Mouse (Mus musculus): ENCODE measurements at regions not wholly inside any gene's neighbourhood (a gene's known extent, or its start where the extent isn't known, plus 50 kb on each side); places are given as distances from the start of the nearest gene placed in this dataset.
"Not testable (repeated sequence)": the region's sequence is repeated elsewhere in the genome, so short reads cannot be mapped to it uniquely, and the experiment has no call there.

- no peak for DNase-seq (ENCODE audit: low spot score)
These were observed 189.5 kb upstream of the Tmem45b start for GRCm38 (mm10) chr9:31653788-31654187.

DNA sequence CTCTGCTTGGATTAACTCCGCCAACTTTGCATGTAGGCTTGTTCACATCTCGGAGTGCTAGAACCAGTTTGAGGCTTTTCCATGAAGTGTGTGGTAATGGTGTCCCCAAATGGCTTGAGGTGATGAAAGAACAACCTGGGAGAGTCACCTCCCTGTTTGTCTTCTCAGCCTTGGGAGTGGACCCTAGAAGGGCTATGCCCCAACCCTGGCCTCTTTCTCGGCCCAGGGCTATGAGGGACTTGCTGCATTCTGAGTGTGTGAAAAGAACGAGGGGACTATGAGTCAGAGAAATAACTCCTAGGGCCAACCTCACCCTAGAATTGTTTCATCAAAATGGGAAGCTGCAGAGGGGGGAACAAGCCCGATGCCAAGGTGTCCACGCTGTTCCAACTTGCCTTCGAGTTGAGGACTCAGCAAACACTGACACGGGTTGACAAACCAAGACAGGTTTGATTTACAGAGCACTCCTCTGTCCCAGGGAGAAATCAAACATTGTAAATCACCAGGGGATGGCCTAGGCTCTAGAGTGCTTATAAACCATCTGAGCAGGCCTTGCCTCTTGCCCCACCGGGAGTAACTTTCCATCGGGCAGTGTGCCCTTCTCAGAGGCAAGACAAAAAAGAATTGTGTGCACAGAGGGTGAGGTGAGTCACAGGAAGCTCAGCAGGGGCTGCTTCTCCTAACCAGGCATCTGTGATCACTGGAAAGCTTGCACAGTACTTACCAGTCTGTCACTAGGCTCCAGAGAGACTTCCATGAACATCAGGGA lies 186.3 kb upstream of the Tmem45b start:
- no peak for DNase-seq (ENCODE audit: low spot score)

DNA sequence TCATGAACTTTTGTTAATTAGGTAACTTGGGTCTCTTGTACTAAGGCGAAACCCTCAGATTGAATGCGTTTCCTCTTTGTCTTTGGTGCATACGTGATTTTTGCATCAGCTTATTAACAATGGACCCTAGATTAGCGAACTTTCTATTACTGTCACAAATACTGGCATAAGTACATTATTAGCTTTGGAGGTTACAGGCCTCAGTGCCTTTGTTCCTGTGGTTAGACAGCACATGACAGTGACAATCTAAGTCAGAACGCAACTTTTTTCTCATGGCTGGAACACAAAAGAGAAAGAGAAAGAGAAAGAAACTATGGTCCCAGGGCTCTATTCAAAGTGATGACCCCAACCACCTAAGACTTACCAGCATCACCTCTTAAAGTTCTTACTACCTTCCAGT lies 184.8 kb upstream of the Tmem45b start:
- no peak for DNase-seq (ENCODE audit: low spot score)

GRCm38 (mm10) chr9:31648551-31648950 lies 184.3 kb upstream of the Tmem45b start:
- DNase-seq (ENCODE audit: low spot score) = no peak

DNA sequence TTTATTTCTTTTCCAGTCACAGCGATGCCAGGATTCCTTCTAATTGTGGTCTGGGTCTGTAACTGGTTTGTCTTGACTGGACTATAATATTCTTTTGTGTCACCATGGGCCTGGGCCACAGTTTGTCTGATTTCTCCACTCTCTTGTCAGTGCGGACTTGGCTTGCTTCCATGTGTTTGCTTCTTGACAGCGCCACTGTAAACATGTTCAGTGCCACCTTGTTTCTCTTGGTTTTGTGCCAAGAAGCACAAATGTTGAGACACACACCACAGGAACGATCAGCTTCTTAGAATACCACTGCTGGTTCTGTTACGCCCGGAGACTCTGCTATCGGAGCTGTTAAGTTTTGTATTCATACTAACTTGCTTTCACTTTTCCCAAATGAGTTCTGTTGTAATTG lies 180.9 kb upstream of the Tmem45b start:
- no peak for DNase-seq (ENCODE audit: low spot score)

GRCm38 (mm10) chr9:31644106-31644505 lies 179.8 kb upstream of the Tmem45b start:
- DNase-seq (ENCODE audit: low spot score) = no peak

GRCm38 (mm10) chr9:31642169-31642568 lies 177.9 kb upstream of the Tmem45b start:
- DNase-seq (ENCODE audit: low spot score) = no peak

DNA sequence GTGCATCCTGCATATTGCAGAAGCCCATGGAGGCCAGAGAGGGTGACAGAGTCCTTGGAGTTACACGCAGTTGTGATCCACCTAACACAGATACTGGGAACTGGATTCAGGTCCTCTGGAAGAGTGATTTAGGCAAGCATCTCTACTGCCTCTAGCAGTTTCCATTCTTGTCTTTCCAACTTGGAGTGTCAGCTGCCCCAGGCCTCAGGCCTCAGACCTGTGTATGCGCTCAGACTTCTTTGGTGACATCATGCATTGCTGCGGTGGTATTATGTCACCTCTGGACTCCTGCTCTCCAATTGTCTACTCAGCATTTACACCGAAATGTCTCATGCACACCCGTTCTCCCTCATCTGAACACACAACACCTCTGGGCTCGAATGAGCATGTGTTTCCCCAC lies 164.0 kb upstream of the Tmem45b start:
- DNase-seq (ENCODE audit: low spot score) = no peak

GRCm38 (mm10) chr9:31621553-31621952 lies 157.3 kb upstream of the Tmem45b start:
- DNase-seq (ENCODE audit: low spot score) = not testable (repeated sequence)

GRCm38 (mm10) chr9:31619344-31619743 lies 155.1 kb upstream of the Tmem45b start:
- DNase-seq (ENCODE audit: low spot score) = no peak

DNA sequence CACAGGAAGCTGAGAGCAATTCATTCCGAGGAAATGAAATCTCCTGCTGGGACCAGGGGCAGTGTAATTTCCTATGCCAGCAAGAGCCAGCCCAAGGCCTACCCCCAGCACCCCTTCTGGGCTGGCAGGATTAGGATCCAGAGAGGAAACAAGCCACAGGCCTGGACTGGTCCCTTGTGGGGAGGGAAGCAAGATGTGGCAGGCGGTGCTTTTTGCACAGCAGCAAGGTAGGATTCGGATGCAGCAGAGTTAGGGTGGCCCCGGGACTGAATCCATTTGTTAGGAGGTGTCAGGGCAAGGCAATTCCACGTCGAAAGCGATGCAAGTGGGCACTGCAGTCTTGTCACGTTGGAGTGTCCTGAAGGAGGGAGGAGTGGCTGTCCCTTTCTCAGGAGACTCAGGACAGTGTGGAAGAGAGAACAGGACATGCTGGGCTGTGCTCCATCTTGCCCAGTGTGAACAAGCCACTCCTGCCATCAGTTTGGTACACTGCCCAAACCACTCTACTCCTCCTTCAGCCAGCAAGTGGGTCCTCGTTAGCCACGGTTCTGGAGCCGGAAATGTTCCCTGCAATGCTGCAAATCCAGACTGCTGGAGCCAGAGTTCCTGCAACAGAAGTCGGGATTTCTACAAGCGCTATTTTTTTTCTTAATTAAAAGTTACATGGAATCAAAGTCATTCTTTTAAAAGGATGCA lies 150.1 kb upstream of the Tmem45b start:
- no peak for DNase-seq (ENCODE audit: low spot score)

- DNase-seq (ENCODE audit: low spot score) = no peak
These were observed 146.9 kb upstream of the Tmem45b start for GRCm38 (mm10) chr9:31611036-31611695.

DNA sequence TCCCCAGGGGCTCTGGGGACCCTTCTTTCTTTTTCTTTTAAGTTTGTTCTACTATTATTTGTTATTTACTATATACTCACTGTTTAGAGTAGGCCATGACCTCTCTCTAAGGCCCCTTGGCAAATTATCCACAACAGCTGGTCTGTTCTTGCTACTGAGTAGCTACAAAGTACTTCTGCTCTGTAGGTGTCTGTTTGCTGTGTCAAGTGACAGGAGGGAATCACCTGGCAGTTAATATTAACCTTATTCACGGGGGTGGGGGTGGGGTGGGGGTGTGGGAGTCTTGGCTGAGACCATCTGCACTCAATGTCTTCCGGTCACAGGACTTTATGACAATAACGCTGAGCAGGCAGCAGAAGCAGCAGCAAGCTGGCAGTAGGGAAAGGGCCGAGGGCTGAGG lies 146.4 kb upstream of the Tmem45b start:
- no peak for DNase-seq (ENCODE audit: low spot score)

GRCm38 (mm10) chr9:31610212-31610611 lies 145.9 kb upstream of the Tmem45b start:
- DNase-seq (ENCODE audit: low spot score) = peak; percentile 29

- no peak for DNase-seq (ENCODE audit: low spot score)
These were observed 145.5 kb upstream of the Tmem45b start for GRCm38 (mm10) chr9:31609731-31610130.

DNA sequence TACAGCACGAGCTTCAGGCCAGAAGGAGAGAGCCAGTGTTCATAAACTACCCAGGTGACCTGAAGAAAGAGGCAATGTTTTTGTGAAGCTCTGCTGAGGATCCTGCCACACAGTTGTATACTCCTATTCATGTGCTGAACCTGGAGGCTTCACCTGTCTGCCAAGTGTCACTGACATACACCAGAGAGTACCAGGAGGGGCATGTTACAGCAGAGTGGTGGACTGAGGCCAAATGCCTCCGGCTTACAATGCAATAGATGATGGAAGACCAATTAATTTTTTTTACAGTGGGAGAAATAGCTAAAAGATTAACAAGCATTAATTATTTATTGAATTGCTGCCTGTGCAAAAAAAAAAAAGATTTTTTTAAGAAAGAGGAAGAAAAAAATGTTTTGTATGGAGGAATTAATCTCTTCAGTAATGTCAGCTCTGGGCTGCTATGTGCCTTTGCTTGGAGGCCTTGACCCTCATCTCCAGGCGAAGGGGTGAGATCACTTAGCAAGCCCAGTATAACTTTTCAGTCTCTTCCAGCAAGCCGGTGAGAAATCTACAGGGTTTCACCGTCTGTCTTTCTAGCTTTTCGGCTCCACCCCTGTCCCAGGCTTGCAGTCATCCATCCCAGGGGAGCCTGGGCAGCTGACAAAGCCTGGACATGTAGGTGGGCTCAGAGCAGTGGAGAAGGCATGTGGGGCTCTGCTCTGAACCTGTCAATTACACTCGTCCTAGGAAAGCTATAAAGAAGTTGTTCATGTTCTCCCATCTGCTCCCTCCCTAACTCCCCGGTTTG lies 144.0 kb upstream of the Tmem45b start:
- DNase-seq (ENCODE audit: low spot score) = no peak

DNA sequence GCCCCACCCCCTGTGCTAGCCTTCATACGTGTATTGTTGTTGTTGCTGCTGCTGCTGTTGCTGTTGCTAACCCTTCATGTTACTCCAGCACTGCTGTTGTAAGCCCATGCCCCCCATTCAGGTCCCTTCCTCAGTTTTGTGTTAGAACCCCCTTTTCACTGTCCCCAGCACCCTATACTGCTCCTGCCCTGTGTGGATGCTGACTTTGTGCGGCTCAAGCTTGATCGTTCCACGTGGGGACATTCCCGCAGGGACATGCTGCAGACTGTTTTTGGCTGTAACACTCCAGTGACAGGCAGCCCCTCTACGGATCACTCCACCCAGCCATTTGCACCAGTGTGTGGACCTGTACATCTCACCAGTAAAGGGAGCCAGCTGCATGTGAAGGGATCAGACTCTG lies 142.7 kb upstream of the Tmem45b start:
- no peak for DNase-seq (ENCODE audit: low spot score)

DNA sequence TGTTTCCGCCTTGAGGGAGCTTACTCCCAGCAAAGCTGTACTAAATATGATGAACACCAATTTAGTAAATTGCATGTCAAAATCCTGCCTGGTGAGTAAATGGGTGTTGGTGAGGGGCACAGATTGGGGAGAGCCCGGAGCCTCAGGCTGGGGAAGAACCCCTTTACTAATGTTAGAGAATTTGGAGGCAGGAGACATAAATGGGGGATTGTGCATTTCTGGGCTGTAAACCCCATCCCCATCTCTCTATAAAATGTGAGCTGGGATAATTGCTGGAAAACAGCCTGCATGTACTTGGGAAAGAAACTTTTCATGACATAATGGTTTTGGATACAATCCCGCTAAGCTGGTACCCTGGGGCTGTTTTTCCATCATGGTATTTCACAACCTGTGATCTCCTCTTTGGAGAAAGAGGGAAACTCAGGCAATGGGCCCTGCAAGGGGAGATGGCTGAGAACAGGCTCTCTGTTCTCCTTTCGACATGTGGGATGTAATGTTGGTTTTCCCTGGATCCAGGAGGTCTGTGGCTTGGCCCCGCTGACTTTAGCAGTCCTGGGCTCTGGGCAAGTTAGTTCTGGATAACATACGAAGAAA lies 140.3 kb upstream of the Tmem45b start:
- no peak for DNase-seq (ENCODE audit: low spot score)

- DNase-seq (ENCODE audit: low spot score) = no peak
These were observed 138.4 kb upstream of the Tmem45b start for GRCm38 (mm10) chr9:31602707-31603106.

DNA sequence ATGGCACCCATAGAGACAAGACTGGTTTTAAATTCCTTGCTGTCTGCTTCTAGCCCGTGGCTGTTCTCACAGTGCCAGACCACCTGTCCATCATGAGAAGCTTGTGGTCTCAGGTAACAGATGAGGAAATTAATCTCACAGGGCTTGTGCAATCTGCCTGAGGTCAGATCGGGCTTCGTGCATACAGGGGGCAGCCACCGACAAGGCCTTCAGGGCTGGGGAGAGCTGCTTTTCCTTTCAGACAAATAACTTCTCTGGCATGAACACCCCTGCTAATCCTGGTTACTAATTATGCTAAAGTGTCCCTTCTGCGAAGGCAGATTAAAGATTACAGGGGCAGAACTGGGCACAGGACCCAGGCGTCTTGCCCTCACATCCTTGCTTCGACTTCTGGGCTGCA lies 130.8 kb upstream of the Tmem45b start:
- peak; percentile 75 for DNase-seq (ENCODE audit: low spot score)

GRCm38 (mm10) chr9:31587671-31588070 lies 123.4 kb upstream of the Tmem45b start:
- no peak for DNase-seq (ENCODE audit: low spot score)
